Mouse (Mus musculus): ENCODE measurements around the gene Serpinh1.

GRCm38 (mm10) chr7:99313253-99313652, 39.8 kb downstream of the Serpinh1 start:
- TF ChIP-seq CTCF (IDR thresholded peaks at IDR 0.05): no peak
- no peak for TF ChIP-seq EP300 (IDR thresholded peaks at IDR 0.05)
